Comparison of ENCODE assay signal across 17 mouse cellular contexts in the genomic region with DNA sequence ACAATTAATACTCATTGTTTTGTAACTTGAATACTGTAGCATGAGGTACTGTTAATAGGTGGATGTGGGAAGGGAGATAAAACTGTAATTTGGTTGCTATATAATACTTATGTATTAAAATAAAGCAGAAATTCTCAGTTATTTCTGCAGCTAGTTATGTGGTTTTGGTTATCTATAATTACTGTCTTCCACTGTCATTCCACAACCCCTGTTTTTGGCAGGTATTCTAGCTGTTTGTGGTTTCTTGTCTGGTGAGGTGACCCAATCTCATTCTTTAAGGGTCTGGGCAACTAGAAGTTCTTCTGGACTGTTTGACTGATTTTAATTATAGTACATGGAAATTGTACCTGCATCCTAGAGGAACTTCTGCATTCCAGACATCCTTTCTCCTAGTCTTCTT.
"Had no signal": no experiment of that assay in that cellular context is flagged by ENCODE, and none has a peak within 500 bp of the region (broad histone marks: within the 10 kb centered on the region; RNA-seq: fewer than 3 reads in every experiment).

No protein-coding gene starts in this region.

- H3K9ac ChIP-seq: liver, embryonic 13.5 days; neural tube, embryonic 12.5 days; neural tube, embryonic 15.5 days; stomach, embryonic 15.5 days had no signal

- H3K27me3 ChIP-seq: liver, embryonic 13.5 days; neural tube, embryonic 12.5 days; neural tube, embryonic 15.5 days; stomach, embryonic 15.5 days had no signal

- H3K4me3 ChIP-seq: layer of hippocampus, adult 2 months; liver, embryonic 13.5 days; midbrain, embryonic 10.5 days; neural tube, embryonic 12.5 days; neural tube, embryonic 15.5 days; stomach, embryonic 15.5 days had no signal

- H3K27ac ChIP-seq: kidney, postnatal 0 days; layer of hippocampus, adult 2 months; liver, embryonic 13.5 days; midbrain, embryonic 10.5 days; neural tube, embryonic 12.5 days; neural tube, embryonic 15.5 days; stomach, embryonic 15.5 days had no signal

- H3K9me3 ChIP-seq: liver, embryonic 13.5 days; stomach, embryonic 15.5 days had no signal

- H3K4me1 ChIP-seq: neural tube, embryonic 12.5 days had no signal

- H3K4me2 ChIP-seq: liver, embryonic 13.5 days; neural tube, embryonic 12.5 days; neural tube, embryonic 15.5 days; stomach, embryonic 15.5 days had no signal

- DNase-seq: kidney, adult 2 months; kidney, postnatal 25 days; layer of hippocampus, adult 9-11 months; liver, embryonic 13.5 days; lung, adult 2 months; lung, postnatal 14 days; lung, postnatal 4 days; midbrain, embryonic 14.5 days; right cerebral cortex, postnatal 25 days; spleen, adult 18-20 months; thymus, postnatal 25 days had no signal
